Mouse (Mus musculus) stomach, postnatal 0 days (tissue): ENCODE measurements around the gene Treml4. TPM values are rescaled to one million over a fixed set of nuclear protein-coding genes. Genes with fewer than 3 reads are reported as not detected.

Source experiments
- ATAC-seq: fragments of 200-750 bp; cut with Nextera tagmentation; 2 replicates; pipeline ENCODE4 v1.8.0; 2017; ENCODE audit not compliant: low FRiP score, low TSS enrichment
- DNase-seq: peaks from one replicate; pipeline ENCODE4 v3.0.0-alpha.2; 2016; ENCODE audit warnings: low spot score
- H3K27ac ChIP-seq: fragments of 300-500 bp; sonication (generic); replicated peaks from 2 replicates; pipeline ENCODE4 v1.5.1; 2014; ENCODE audit warnings: mild to moderate bottlenecking, control low read depth
- H3K27me3 ChIP-seq: fragments of 300-500 bp; sonication (generic); 2 replicates; pipeline ENCODE4 v1.6.1; 2014; ENCODE audit warnings: low read length; ENCODE audit not compliant: control insufficient read depth, insufficient read depth
- H3K36me3 ChIP-seq: fragments of 300-500 bp; sonication (generic); 2 replicates; pipeline ENCODE4 v1.6.1; 2014; ENCODE audit warnings: low read length, mixed read lengths; ENCODE audit not compliant: control insufficient read depth, insufficient read depth
- H3K4me1 ChIP-seq: fragments of 300-500 bp; sonication (generic); replicated peaks from 2 replicates; pipeline ENCODE4 v1.6.1; 2014; ENCODE audit warnings: antibody characterized with exemption; ENCODE audit not compliant: control insufficient read depth, insufficient read depth
- H3K4me2 ChIP-seq: fragments of 300-500 bp; sonication (generic); replicated peaks from 2 replicates; pipeline ENCODE4 v1.6.1; 2014; ENCODE audit warnings: low read depth, mild to moderate bottlenecking, control low read depth, moderate library complexity
- H3K4me3 ChIP-seq: fragments of 300-500 bp; sonication (generic); 2 replicates; pipeline ENCODE4 v1.5.1; 2014; ENCODE audit warnings: low read depth, low read length, control low read depth
- H3K9ac ChIP-seq: fragments of 300-500 bp; sonication (generic); 2 replicates; pipeline ENCODE4 v1.6.1; 2014; ENCODE audit warnings: mild to moderate bottlenecking, low read length, control low read depth, mixed read lengths
- H3K9me3 ChIP-seq: fragments of 300-500 bp; sonication (generic); 2 replicates; pipeline ENCODE4 v1.6.1; 2016; ENCODE audit warnings: low read length; ENCODE audit not compliant: control insufficient read depth
- CTCF ChIP-seq: IDR thresholded peaks from 2 replicates; pipeline ENCODE4 v1.5.1; 2016; ENCODE audit warnings: antibody characterized with exemption, low read depth, mild to moderate bottlenecking, moderate library complexity
- EP300 ChIP-seq: optimal IDR thresholded peaks from 2 replicates; pipeline ENCODE3; 2016; ENCODE audit warnings: antibody characterized with exemption
- WGBS: fragments of 180-500 bp; shearing (Covaris S2); extraction: QIAGEN DNeasy Blood & Tissue Kit; methylation state at CpG from one replicate; pipeline ENCODE4 v1.1.7; 2014; 5-methylcytosine and 5-hydroxymethylcytosine counted together
- polyA plus RNA-seq: library from polyadenylated mRNA; unstranded; fragments of >200 nt; fragmentation: Nextera tagmentation; extraction: Ambion mirVana; gene quantifications from 2 replicates; pipeline ENCODE4 v1.2.1, GENCODE M21; 2015

The Treml4 gene
- polyA plus RNA-seq: 0.19 and 0.24 TPM in 2 replicates

DNA sequence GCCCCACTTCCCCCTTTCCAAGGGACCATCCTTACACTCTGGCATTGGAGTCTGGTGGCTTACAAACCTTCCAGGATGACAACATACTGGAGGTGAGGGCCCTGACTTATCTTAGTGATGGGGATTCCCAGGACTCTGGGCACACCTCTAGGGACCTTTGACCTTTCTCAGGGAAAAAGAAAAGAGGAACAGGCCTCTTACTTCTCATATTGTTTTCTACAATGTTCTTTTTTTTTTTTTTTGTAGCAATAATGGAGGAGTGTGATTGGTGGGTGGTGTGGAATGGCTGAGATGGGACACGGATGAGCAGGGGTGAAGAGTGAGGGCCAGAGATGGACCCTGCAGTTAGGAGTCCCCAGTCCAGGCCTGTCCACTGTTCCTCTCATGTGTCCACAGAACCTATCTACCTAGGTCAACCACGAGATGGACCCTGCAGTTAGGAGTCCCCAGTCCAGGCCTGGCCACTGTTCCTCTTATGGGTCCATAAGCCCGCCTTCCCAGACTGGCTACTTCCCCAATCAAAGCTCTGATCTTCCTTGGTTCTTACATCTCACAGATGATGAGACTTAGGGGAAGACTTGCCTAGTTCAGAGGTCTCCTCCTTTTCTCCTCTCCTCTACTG is at the start of gene Treml4:
Gene Treml4, plus strand, starts transcription at position 555 of the 622 bp plus-strand sequence.
- Histone ChIP-seq H3K4me3 (no peak within 1 kb of the TSS), H3K9me3 (0 out of 2 replicates have a peak, but pooled peaks cover 3% of the 10 kb centered on the region), H3K27ac (no peak within 1 kb of the TSS), H3K9ac (no peak within 1 kb of the TSS), H3K27me3 (no peaks in the 10 kb centered on the region), H3K36me3 (no peaks in the 10 kb centered on the region), H3K4me2 (no peak within 1 kb of the TSS), H3K4me1 (no peaks in the 10 kb centered on the region)
- TF ChIP-seq CTCF: no peak
- TF ChIP-seq EP300: no peak
- no peak for ATAC-seq
- 83% methylated on average over 3 of the region's 3 CpGs for WGBS
- no peak for DNase-seq

DNA sequence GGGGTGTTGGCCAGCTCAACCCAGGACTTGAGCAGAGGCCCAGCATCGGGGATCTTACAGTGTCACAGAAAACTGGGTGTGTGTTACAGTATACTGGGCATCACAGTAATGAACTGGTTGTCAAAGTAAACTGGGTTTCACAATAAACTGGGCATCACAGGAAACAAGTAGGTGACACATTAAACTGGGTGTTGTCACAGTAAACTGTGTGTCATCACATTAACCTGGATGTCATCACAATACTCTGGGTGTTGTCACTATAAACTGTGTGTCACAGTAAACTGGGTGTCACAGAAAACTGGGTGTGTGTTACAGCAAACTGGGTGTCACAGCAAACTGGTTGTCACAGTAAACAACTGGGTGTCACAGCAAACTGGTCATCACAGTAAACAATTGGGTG is 48.7 kb upstream of the Treml4 start:
- DNase-seq (no peak), ATAC-seq (no peak)
- no peak overlapping the region for H3K4me3 ChIP-seq
- H3K4me2 ChIP-seq: no peak overlapping the region
- no peak overlapping the region for H3K9ac ChIP-seq
- WGBS: 81% methylated on average over 1 of the region's 1 CpGs
- no peaks in the 10 kb centered on the region for H3K36me3 ChIP-seq
- H3K27ac ChIP-seq: no peak overlapping the region
- no peaks in the 10 kb centered on the region for H3K27me3 ChIP-seq
- TF ChIP-seq EP300 (no peak), CTCF (no peak)
- no peaks in the 10 kb centered on the region for H3K4me1 ChIP-seq
- no peaks in the 10 kb centered on the region for H3K9me3 ChIP-seq

DNA sequence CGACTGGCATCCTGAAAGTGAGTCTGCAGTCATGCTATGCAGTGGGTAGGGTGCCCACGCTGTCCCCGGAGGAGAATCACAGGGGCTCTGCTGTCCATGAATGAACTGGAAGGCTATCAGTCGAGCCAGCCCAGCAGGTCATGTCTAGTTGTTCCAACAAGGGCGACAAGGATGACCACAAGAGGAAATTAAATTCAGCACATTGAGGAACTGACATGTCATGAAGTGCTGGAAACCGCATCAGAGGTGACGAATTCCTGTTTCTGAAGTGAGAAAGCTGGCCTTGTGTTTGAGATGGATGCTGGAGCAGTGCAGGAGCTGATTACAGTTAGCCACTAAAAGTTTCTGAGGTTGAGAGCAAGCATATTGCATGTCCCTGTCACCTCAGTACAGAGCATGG is 33.4 kb upstream of the Treml4 start:
- ATAC-seq (no peak), DNase-seq (no peak)
- Histone ChIP-seq H3K9me3 (no peaks in the 10 kb centered on the region), H3K4me2 (no peak overlapping the region), H3K9ac (no peak overlapping the region), H3K36me3 (no peaks in the 10 kb centered on the region), H3K4me1 (no peaks in the 10 kb centered on the region), H3K27me3 (no peaks in the 10 kb centered on the region), H3K27ac (no peak overlapping the region), H3K4me3 (no peak overlapping the region)
- WGBS: 78% methylated on average over 7 of the region's 7 CpGs
- TF ChIP-seq EP300 (no peak), CTCF (no peak)

DNA sequence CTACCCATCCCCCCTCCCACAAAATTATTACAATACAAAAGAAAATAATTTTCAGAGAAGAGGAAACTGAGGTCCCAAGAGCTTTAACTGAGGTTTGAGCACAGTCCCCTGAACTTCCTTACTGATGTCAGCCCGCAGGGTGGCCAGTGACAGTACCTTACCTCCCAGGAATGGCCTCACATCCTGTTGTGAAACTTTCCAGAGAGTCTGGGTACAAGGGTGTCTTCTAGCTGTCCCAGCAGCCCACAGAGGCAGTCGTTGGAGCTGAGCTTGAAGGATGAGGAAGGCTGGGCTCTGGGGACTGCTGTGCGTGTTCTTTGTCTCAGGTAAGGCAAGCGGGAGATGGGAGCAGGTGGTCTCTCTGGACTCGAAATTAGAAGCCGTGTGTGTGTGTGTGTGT is 31.6 kb upstream of the Treml4 start, which contains the start of gene Trem1:
Gene Trem1, plus strand, starts transcription at position 251 of the 400 bp plus-strand sequence.
- TF ChIP-seq CTCF (no peak), EP300 (no peak)
- DNase-seq: no peak
- Histone ChIP-seq H3K27ac (no peak within 1 kb of the TSS), H3K36me3 (no peaks in the 10 kb centered on the region), H3K4me1 (no peaks in the 10 kb centered on the region), H3K9ac (no peak within 1 kb of the TSS), H3K9me3 (no peaks in the 10 kb centered on the region), H3K4me3 (no peak within 1 kb of the TSS), H3K4me2 (no peak within 1 kb of the TSS), H3K27me3 (no peaks in the 10 kb centered on the region)
- WGBS: 84% methylated on average over 6 of the region's 6 CpGs
- ATAC-seq: no peak

DNA sequence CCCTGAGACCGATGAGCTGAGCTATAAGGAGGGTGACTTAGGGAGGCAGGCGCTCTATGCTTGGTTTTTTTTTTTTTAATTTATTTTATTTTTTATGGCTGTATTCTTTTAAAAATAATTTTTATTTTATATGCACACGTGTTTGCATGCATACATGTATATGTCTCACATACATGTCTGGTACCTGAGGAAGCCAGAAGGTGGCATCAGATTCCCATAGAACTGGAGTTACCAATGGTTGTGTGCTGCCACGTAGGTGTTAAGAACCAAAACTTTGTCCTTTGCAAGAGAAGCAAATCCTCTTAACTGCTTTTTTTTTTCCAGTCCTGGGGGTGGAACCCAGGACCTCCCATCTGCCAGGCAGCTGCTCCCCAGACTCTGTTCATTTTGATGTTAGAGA is 30.3 kb upstream of the Treml4 start:
- 86% methylated on average over 4 of the region's 4 CpGs for WGBS
- H3K27me3 ChIP-seq: no peaks in the 10 kb centered on the region
- no peak for TF ChIP-seq CTCF
- no peak for TF ChIP-seq EP300
- H3K4me2 ChIP-seq: no peak overlapping the region
- ATAC-seq: no peak
- no peak for DNase-seq
- no peak overlapping the region for H3K9ac ChIP-seq
- H3K4me3 ChIP-seq: no peak overlapping the region
- no peaks in the 10 kb centered on the region for H3K4me1 ChIP-seq
- no peaks in the 10 kb centered on the region for H3K36me3 ChIP-seq
- no peaks in the 10 kb centered on the region for H3K9me3 ChIP-seq
- H3K27ac ChIP-seq: no peak overlapping the region

DNA sequence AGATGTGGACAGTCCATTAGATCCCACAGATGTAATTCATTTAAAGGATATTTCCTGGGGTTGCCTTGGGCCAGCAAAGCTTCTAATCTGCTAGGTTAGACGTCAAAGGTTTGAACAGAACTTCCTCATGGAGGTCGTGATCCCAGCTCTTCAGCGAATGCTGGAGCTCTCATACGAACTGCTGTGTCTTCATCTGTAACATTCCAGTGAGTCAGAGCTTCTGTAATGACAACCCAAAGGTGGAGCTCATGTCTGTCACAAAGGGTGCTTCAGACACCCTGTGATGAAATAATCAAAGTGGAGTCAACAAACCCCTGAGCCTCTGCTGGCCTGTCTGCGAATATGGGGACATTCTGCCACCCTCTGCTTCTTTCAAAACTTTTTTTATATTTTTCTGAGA is 29.5 kb upstream of the Treml4 start:
- Histone ChIP-seq H3K9ac (no peak overlapping the region), H3K4me1 (no peaks in the 10 kb centered on the region), H3K27ac (no peak overlapping the region), H3K4me2 (no peak overlapping the region), H3K27me3 (no peaks in the 10 kb centered on the region), H3K4me3 (no peak overlapping the region), H3K36me3 (no peaks in the 10 kb centered on the region), H3K9me3 (no peaks in the 10 kb centered on the region)
- DNase-seq (no peak), ATAC-seq (no peak)
- WGBS: 66% methylated on average over 5 of the region's 5 CpGs
- no peak for TF ChIP-seq CTCF
- TF ChIP-seq EP300: no peak
